Mouse (Mus musculus) neural tube, embryonic 14.5 days (tissue): ENCODE results near the gene Gtf2i. TPM values are rescaled to one million over a fixed set of nuclear protein-coding genes. Genes with fewer than 3 reads are reported as not detected.

Experiments used
- ATAC-seq: fragments of 200-750 bp; cut with Nextera tagmentation; 2 replicates; pipeline ENCODE4 v1.8.0; 2017; ENCODE audit warnings: low read depth, mild to moderate bottlenecking, moderate TSS enrichment, moderate library complexity
- H3K27ac ChIP-seq: fragments of 300-500 bp; sonication (generic); 2 replicates; pipeline ENCODE4 v1.5.1; 2014; ENCODE audit warnings: low read depth, mild to moderate bottlenecking, control low read depth, low read length, moderate library complexity, mixed read lengths
- H3K27me3 ChIP-seq: fragments of 300-500 bp; sonication (generic); 2 replicates; pipeline ENCODE4 v1.6.1; 2014; ENCODE audit warnings: low read length; ENCODE audit not compliant: control insufficient read depth, insufficient read depth
- H3K36me3 ChIP-seq: fragments of 300-500 bp; sonication (generic); 2 replicates; pipeline ENCODE4 v1.6.1; 2014; ENCODE audit warnings: low read length, mixed read lengths; ENCODE audit not compliant: control insufficient read depth, insufficient read depth
- H3K4me1 ChIP-seq: fragments of 300-500 bp; sonication (generic); 2 replicates; pipeline ENCODE4 v1.6.1; 2014; ENCODE audit warnings: low read length; ENCODE audit not compliant: control insufficient read depth, insufficient read depth
- H3K4me2 ChIP-seq: fragments of 300-500 bp; sonication (generic); 2 replicates; pipeline ENCODE4 v1.6.1; 2014; ENCODE audit warnings: mild to moderate bottlenecking, low read depth, low read length, control low read depth
- H3K4me3 ChIP-seq: fragments of 300-500 bp; sonication (generic); 2 replicates; pipeline ENCODE4 v1.5.1; 2014; ENCODE audit warnings: low read depth, low read length, control low read depth, mixed read lengths
- H3K9ac ChIP-seq: fragments of 300-500 bp; sonication (generic); replicated peaks from 2 replicates; pipeline ENCODE4 v1.6.1; 2014; ENCODE audit warnings: low read depth, mild to moderate bottlenecking, control low read depth, low read length, mixed read lengths
- H3K9me3 ChIP-seq: fragments of 300-500 bp; sonication (generic); 2 replicates; pipeline ENCODE4 v1.6.1; 2016; ENCODE audit warnings: low read length; ENCODE audit not compliant: control insufficient read depth
- WGBS: fragments of 180-500 bp; shearing (Covaris S2); extraction: QIAGEN DNeasy Blood & Tissue Kit; methylation state at CpG from one replicate; pipeline ENCODE4 v1.1.7; 2014; 5-methylcytosine and 5-hydroxymethylcytosine counted together
- polyA plus RNA-seq: library from polyadenylated mRNA; unstranded; fragments of >200 nt; fragmentation: Nextera tagmentation; extraction: Ambion mirVana; gene quantifications from 2 replicates; pipeline ENCODE4 v1.2.1, GENCODE M21; 2014

Gtf2i gene
- polyA plus RNA-seq, 1 experiment from 2014 or later, result 111 TPM

DNA sequence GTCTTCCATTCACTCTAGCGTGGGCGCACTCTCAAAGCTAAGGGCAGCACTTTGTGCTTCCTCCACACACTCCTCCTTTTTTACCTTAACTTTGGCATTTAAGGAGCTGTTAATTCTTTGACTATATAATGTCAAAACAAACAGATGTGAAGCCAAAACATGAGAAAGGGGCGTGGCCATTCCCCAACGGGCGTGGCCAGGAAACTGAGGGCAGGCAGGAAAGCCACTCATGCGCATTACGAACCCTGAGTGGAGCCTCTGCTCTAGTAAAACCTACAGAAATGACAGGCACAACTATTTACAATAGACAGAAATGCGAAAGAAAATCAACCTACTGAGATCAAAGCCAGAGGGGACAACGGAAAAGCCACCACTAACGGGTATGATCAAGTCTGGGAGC lies 39.0 kb downstream of the Gtf2i start:
- no peak overlapping the region for H3K9ac ChIP-seq
- WGBS, result 91% methylated on average over 10 of the region's 10 CpGs
- H3K4me2 ChIP-seq, result no peak overlapping the region
- H3K27me3 ChIP-seq, result no peaks in the 10 kb centered on the region
- no peak for ATAC-seq
- H3K4me3 ChIP-seq, result no peak overlapping the region
- H3K36me3 ChIP-seq, result peaks cover 84% of the 10 kb centered on the region
- H3K9me3 ChIP-seq, result no peaks in the 10 kb centered on the region
- no peak overlapping the region for H3K27ac ChIP-seq
- no peaks in the 10 kb centered on the region for H3K4me1 ChIP-seq

DNA sequence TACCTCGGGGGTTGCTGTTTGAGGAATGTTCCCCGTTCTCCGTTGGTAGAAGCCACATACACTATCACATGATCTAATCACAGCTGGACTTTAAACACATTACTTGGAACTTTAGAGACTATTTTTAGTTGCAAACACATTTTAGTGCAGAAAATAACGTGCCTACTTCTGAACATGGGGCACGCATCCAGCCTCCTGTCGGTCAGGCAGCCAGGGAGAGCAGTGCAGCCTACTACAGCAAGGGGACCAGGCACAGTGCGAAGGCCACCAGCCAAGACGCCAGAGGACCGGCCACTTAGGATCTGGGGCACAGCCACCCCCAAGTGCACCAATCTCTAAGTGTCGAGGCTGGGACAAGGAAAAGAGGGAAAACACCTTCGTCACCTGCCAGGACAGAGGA lies 39.5 kb downstream of the Gtf2i start:
- no peaks in the 10 kb centered on the region for H3K27me3 ChIP-seq
- 94% methylated on average over 11 of the region's 11 CpGs for WGBS
- no peaks in the 10 kb centered on the region for H3K4me1 ChIP-seq
- H3K4me3 ChIP-seq, result no peak overlapping the region
- no peak for ATAC-seq
- peaks cover 87% of the 10 kb centered on the region for H3K36me3 ChIP-seq
- H3K9ac ChIP-seq, result no peak overlapping the region
- H3K4me2 ChIP-seq, result no peak overlapping the region
- no peak overlapping the region for H3K27ac ChIP-seq
- H3K9me3 ChIP-seq, result no peaks in the 10 kb centered on the region

DNA sequence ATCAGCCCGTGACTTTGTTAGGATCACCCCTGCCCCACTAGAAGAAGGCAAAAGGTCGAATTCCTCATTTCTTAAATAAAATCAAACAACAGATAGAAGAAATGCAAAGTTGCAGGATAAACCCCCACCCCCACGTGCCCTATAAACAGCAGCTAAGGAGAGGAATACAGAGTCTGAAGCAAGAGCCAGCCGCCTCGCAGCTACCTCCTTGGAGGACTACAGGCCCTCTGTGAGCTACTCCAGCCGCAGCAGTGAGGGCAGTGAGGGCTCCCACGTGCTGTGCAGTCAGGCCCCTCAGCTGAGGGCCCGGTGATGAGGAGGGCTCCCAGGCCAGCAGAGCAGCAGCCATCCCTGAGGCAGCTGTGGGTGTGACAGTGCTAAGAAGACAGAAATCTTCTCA lies 40.8 kb downstream of the Gtf2i start:
- H3K4me2 ChIP-seq, result no peak overlapping the region
- no peak overlapping the region for H3K4me3 ChIP-seq
- H3K27me3 ChIP-seq, result no peaks in the 10 kb centered on the region
- 89% methylated on average over 8 of the region's 8 CpGs for WGBS
- no peaks in the 10 kb centered on the region for H3K4me1 ChIP-seq
- no peaks in the 10 kb centered on the region for H3K9me3 ChIP-seq
- peaks cover 86% of the 10 kb centered on the region for H3K36me3 ChIP-seq
- no peak overlapping the region for H3K27ac ChIP-seq
- no peak overlapping the region for H3K9ac ChIP-seq
- ATAC-seq, result no peak

DNA sequence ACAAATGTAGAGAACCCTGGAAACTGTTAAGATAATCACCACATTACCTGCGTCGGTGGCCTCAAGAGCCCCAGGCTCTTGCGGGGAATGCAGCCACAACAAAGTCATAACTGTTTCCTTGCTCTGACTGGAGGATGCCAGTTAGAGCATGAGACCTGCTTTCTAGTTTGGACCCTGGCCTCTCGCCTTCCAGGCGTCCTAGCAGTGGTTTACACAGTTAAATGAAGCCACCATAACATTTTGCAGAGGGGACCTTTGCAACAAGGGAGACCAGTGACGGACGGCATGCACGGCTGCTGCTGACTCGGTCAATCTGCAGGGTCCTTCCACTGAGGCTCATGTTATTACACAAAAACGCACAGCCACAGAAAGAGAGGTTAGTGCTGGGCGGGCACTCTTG lies 41.8 kb downstream of the Gtf2i start:
- Histone ChIP-seq H3K27ac (no peak overlapping the region), H3K9ac (no peak overlapping the region), H3K4me3 (no peak overlapping the region), H3K4me2 (no peak overlapping the region), H3K27me3 (no peaks in the 10 kb centered on the region), H3K4me1 (no peaks in the 10 kb centered on the region), H3K36me3 (peaks cover 83% of the 10 kb centered on the region), H3K9me3 (no peaks in the 10 kb centered on the region)
- ATAC-seq, result no peak
- WGBS, result 86% methylated on average over 11 of the region's 11 CpGs

DNA sequence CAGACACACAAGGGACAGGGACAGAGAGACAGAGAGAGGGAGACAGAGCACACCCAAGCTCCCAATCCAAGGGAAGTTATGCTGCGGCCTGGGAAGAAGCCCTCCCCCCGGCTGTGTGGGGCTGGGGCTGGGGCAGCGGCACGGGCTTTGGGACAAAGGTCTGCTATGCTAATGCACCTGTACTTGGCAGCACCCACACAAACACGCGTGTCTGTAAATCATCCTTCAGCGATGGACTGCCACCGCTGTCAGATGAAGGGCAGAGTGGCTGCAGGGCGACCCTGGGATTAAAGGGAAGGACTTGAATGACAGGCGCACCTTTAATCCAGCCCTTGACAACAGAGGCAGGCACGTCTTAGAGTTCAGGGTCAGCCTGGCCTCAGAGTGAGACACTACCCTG lies 43.1 kb downstream of the Gtf2i start:
- Histone ChIP-seq H3K4me1 (no peaks in the 10 kb centered on the region), H3K27ac (no peak overlapping the region), H3K36me3 (peaks cover 82% of the 10 kb centered on the region), H3K4me2 (no peak overlapping the region), H3K4me3 (no peak overlapping the region), H3K27me3 (no peaks in the 10 kb centered on the region), H3K9ac (no peak overlapping the region), H3K9me3 (no peaks in the 10 kb centered on the region)
- no peak for ATAC-seq
- 90% methylated on average over 11 of the region's 11 CpGs for WGBS

- 97% methylated on average over 4 of the region's 4 CpGs for WGBS
- ATAC-seq, result no peak
- no peak overlapping the region for H3K4me2 ChIP-seq
- no peaks in the 10 kb centered on the region for H3K27me3 ChIP-seq
- no peaks in the 10 kb centered on the region for H3K9me3 ChIP-seq
- no peak overlapping the region for H3K4me3 ChIP-seq
- no peak overlapping the region for H3K9ac ChIP-seq
- peaks cover 86% of the 10 kb centered on the region for H3K36me3 ChIP-seq
- H3K4me1 ChIP-seq, result no peaks in the 10 kb centered on the region
- H3K27ac ChIP-seq, result no peak overlapping the region
Observed at GRCm38 (mm10) chr5:134270566-134270965, 44.0 kb downstream of the Gtf2i start.

GRCm38 (mm10) chr5:134269751-134270150 lies 44.8 kb downstream of the Gtf2i start:
- Histone ChIP-seq H3K4me3 (no peak overlapping the region), H3K4me2 (no peak overlapping the region), H3K4me1 (no peaks in the 10 kb centered on the region), H3K9ac (no peak overlapping the region), H3K9me3 (no peaks in the 10 kb centered on the region), H3K27me3 (no peaks in the 10 kb centered on the region), H3K27ac (no peak overlapping the region), H3K36me3 (peaks cover 84% of the 10 kb centered on the region)
- ATAC-seq, result no peak
- WGBS, result 87% methylated on average over 5 of the region's 5 CpGs

- no peak overlapping the region for H3K4me2 ChIP-seq
- H3K36me3 ChIP-seq, result peaks cover 86% of the 10 kb centered on the region
- H3K4me1 ChIP-seq, result no peaks in the 10 kb centered on the region
- H3K27me3 ChIP-seq, result no peaks in the 10 kb centered on the region
- ATAC-seq, result no peak
- H3K9me3 ChIP-seq, result no peaks in the 10 kb centered on the region
- no peak overlapping the region for H3K9ac ChIP-seq
- no peak overlapping the region for H3K27ac ChIP-seq
- 97% methylated on average over 8 of the region's 8 CpGs for WGBS
- H3K4me3 ChIP-seq, result no peak overlapping the region
Observed at GRCm38 (mm10) chr5:134268751-134269150, 45.8 kb downstream of the Gtf2i start.

DNA sequence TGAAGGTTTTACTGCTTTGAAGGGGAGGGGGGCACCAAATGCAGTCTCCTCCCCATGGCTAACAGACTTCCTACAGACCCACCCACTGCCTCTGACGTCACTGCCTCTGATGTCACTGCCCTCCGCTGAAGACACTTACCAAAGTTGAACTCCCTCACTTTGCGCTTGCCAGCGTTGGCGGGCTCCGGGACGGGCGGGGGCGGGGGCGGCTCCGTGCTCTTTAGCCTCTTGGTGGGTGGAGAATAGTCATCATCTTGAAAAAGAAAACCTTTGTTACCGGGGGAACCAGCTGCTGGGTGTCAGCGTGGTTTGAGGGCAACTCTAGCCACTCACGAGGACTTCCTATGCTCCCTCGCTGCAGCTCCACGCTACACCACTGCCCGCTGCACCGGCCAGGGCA lies 48.2 kb downstream of the Gtf2i start:
- no peak overlapping the region for H3K27ac ChIP-seq
- no peaks in the 10 kb centered on the region for H3K27me3 ChIP-seq
- H3K4me2 ChIP-seq, result no peak overlapping the region
- no peaks in the 10 kb centered on the region for H3K4me1 ChIP-seq
- 78% methylated on average over 18 of the region's 18 CpGs for WGBS
- peaks cover 84% of the 10 kb centered on the region for H3K36me3 ChIP-seq
- ATAC-seq, result no peak
- no peak overlapping the region for H3K9ac ChIP-seq
- H3K4me3 ChIP-seq, result no peak overlapping the region
- H3K9me3 ChIP-seq, result no peaks in the 10 kb centered on the region

- Histone ChIP-seq H3K9me3 (no peaks in the 10 kb centered on the region), H3K4me2 (no peak overlapping the region), H3K36me3 (peaks cover 84% of the 10 kb centered on the region), H3K4me1 (no peaks in the 10 kb centered on the region), H3K27me3 (no peaks in the 10 kb centered on the region), H3K4me3 (no peak overlapping the region), H3K9ac (no peak overlapping the region), H3K27ac (no peak overlapping the region)
- ATAC-seq, result no peak
- WGBS, result 92% methylated on average over 2 of the region's 2 CpGs
Observed at GRCm38 (mm10) chr5:134265890-134266289, 48.7 kb downstream of the Gtf2i start.
